Mouse (Mus musculus): ENCODE data around the gene Rnf130.
"Not testable (repeated sequence)": the region's sequence is repeated elsewhere in the genome, so short reads cannot be mapped to it uniquely, and the experiment has no call there.

Gene Rnf130

DNA sequence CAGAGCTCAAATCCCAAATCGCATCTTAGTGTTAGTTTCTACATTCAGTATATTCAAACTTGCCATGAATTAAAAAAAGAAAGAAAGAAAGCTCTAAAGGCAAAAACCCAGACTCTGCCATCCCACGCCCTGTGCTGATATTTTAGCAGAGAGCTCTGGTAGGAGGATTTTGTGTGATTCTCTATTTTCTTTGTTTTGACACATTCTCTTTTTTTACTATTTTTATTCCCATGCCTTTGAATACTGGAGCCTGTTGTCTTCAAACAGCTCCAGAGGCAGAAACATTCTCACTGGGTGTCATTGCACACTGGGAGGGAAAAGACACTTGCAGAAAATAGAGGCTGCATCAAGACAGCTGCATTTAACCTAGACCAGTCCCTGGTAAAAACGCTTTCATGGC lies 61.1 kb downstream of the Rnf130 start:
- no peak for DNase-seq (ENCODE audit: low spot score)

DNA sequence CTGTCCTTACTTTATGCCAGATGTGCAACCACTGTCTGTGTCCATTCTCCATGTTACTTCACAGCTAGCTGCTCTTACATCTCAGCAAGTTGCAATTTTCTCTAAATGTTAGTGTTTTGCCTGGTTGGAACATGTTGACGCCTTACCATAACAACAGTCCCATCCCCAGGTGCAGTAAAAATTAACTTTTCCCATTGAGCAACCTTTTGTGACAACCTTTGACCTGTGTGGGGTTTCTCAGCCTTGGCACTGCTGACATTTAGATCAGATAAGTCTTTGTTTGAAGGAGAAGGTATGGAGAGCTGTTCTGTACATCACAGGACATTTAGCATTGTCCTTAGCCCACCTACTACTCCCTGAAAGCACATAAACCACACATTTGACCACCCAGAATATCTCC lies 64.7 kb downstream of the Rnf130 start:
- no peak for DNase-seq (ENCODE audit: low spot score)

GRCm38 (mm10) chr11:50090982-50091675 lies 66.0 kb downstream of the Rnf130 start:
- DNase-seq (ENCODE audit: low spot score), result no peak

DNA sequence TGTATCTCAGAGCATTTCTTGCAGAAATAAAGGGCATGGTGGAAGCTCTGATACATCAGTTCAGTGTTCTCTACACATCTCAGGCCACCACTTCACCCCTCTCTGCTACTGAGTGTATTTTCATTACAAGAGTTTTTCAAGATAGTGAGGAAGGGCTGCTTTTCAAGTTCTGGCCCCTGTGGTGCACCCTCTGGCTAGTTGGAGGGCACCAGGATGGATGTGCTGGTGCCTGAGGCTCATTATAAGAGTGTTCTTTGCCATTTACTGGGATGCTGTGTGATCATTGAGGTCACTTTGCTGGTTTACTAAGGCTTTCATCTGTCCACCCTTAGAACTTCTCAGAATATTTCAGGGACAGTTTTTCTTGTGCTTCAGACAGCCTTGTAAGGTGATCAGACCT lies 66.5 kb downstream of the Rnf130 start:
- DNase-seq (ENCODE audit: low spot score), result no peak

GRCm38 (mm10) chr11:50095661-50096060 lies 70.5 kb downstream of the Rnf130 start:
- DNase-seq (ENCODE audit: low spot score), result no peak

- DNase-seq (ENCODE audit: low spot score), result no peak
Measured at GRCm38 (mm10) chr11:50097091-50097490, 71.9 kb downstream of the Rnf130 start.

- DNase-seq (ENCODE audit: low spot score), result no peak
Measured at GRCm38 (mm10) chr11:50098961-50099481, 73.9 kb downstream of the Rnf130 start.

- no peak for DNase-seq (ENCODE audit: low spot score)
Measured at GRCm38 (mm10) chr11:50099692-50100091, 74.5 kb downstream of the Rnf130 start.

DNA sequence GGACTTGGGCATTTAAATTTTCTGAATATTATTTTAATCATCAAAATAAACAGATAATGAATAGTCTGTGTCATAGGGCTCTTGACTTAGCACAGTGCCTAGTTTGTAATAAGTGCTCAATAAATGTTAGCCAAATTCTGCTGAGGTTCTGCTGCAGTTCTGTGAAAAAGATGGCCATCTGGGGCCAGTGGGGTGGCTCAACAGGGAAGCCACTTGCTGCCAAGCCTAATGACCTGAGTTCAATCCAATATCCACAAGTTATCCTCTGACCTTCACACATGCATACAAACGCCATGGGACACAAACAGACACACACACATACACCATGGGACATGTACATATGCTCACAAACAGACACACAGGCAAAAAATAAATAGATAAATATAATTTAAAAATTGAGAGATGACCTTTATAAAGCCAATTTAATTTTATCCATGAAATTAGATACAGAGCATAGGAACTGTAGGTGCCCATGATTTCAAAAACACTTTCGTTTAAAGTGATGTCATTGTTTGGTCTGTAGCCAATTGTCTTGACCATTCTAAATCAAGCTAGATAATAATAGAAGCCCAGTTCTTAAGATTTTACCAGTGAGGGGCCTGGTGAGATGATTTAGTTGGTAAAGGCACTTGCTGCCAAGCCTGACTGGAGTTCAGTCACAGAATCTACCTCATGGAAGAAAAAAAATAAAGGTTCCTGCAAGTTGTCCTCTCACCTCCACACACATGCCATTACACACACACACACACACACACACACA lies 75.6 kb downstream of the Rnf130 start:
- DNase-seq (ENCODE audit: low spot score), result no peak

- not testable (repeated sequence) for DNase-seq (ENCODE audit: low spot score)
Measured at GRCm38 (mm10) chr11:50101962-50102361, 76.8 kb downstream of the Rnf130 start.

DNA sequence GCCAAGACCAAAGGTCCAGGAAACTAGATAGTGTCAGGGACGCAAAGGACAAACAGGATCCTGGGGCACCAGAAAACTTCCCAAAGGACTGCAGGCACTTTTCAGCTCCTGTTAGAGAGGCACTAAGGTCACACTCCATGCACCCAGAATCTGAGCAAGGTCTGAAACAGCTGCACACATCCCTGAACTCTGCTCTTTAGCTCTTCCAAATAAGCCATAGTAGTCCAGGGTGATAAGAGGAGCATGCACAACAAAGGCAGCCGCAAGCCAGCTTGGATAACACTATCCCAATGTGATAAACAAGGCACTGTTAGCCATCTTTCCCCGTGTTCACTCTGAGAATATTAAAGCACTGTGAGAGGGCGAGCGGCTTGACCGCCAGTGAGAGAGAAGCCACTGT lies 78.9 kb downstream of the Rnf130 start:
- no peak for DNase-seq (ENCODE audit: low spot score)

- DNase-seq (ENCODE audit: low spot score), result no peak
Measured at GRCm38 (mm10) chr11:50105237-50105636, 80.1 kb downstream of the Rnf130 start.

DNA sequence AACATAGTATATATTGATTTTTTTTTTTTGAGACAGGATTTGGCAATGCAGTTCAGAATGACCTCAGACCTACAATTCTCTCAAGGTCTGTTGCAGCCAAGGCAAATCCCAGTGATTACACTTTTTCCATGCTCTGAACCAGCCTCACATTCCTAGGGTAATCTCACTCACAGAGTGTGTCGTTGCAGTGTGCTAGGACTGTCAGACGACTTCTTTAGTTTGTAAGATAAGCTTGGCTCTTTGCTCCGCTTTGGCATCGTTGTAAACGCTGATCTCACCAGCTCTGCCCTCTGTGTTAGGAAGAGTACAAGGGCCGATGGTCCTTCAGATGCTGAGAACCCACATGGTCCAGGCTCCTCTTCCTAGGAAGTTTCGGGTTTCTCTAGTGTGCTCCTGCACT lies 80.9 kb downstream of the Rnf130 start:
- DNase-seq (ENCODE audit: low spot score), result no peak

- no peak for DNase-seq (ENCODE audit: low spot score)
Measured at GRCm38 (mm10) chr11:50108823-50109244, 83.7 kb downstream of the Rnf130 start.

DNA sequence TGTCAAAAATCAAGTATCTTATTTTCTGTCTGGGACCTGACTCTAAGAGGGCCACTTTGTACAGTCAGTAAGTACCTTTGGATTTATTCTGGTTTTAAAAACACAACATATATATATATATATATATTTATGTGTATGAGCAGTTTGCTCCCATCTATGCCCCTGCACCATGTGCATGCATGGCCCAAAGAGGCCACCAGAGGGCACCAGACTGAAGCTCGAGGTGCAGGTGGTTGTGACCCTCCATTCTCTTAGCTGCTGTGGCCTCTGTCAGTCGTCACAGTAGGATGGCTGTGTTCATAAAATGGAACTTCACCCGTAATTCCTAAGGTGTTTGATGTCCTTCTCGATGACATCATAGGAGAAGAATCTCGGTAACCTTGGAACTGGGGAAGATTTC lies 89.2 kb downstream of the Rnf130 start:
- peak; percentile 79 for DNase-seq (ENCODE audit: low spot score)

GRCm38 (mm10) chr11:50122631-50123081 lies 97.5 kb downstream of the Rnf130 start:
- DNase-seq (ENCODE audit: low spot score), result no peak

- DNase-seq (ENCODE audit: low spot score), result no peak
Measured at GRCm38 (mm10) chr11:50127781-50128180, 102.6 kb downstream of the Rnf130 start.

GRCm38 (mm10) chr11:50130811-50131766 lies 105.9 kb downstream of the Rnf130 start, which contains the start of gene Tbc1d9b:
Tbc1d9b (plus strand) TSS chr11:50131396.
- peak; percentile 95 for DNase-seq (ENCODE audit: low spot score)

- DNase-seq (ENCODE audit: low spot score), result no peak
Measured at GRCm38 (mm10) chr11:50131801-50132201, 106.7 kb downstream of the Rnf130 start.

DNA sequence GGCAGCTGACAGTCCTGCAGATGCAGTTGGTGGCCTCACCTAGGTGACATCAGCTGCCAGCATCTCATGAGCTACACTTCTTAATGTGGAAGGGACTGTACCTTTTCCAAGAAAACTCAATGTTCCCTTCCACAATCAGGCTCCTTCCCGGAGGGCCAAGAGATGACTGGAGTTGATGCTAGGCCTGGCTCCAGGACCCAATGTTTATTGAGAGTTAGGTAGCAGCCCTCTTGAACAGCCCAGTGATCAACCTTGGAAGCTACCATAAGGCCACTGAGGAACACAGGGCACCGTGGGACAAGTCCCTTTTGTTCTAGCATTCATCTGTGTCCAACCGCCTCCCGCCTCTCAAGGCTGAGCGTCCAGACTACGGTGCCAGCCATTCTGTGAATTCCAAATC lies 107.1 kb downstream of the Rnf130 start:
- DNase-seq (ENCODE audit: low spot score), result no peak

- DNase-seq (ENCODE audit: low spot score), result no peak
Measured at GRCm38 (mm10) chr11:50134136-50134859, 109.2 kb downstream of the Rnf130 start.
